Mouse (Mus musculus) small intestine, adult 2 months (tissue): ENCODE results near the gene Gmfg.

Experiments
- CTCF ChIP-seq: fragments of 200-500 bp; IDR thresholded peaks from 2 replicates; pipeline ENCODE4 v1.5.1; 2012; ENCODE audit warnings: low read depth, mild to moderate bottlenecking, control low read depth, inconsistent platforms, low read length, moderate library complexity, mixed read lengths; ENCODE audit not compliant: insufficient replicate concordance, insufficient read length; ENCODE audit errors: extremely low read depth
- POLR2A ChIP-seq: fragments of 200-500 bp; IDR thresholded peaks from 2 replicates; pipeline ENCODE4 v1.6.1; 2012; ENCODE audit warnings: low read depth, mild to moderate bottlenecking, control low read depth, inconsistent platforms, low read length, moderate library complexity

DNA sequence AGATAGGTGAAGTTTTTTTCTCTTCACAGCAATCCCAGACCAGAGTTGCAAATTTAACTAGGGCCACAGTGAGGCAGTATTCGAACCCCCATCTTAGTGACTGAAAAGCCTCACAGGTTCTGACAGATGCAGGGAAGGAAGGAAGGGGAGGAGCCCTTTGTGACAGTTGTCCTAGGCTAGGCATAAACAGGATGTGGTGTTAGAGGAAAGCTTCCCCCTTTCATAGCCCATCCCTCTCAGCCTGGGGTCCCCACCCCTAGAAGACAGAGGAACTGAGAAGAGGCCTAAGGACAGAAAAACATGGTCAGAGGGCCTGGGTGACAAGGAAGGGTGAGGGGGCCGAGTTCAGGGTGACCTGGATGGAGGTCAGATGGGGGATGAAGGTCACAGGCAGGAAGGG lies 3.5 kb downstream of the Gmfg start:
- no peak for TF ChIP-seq CTCF
- TF ChIP-seq POLR2A, result no peak
